Mouse (Mus musculus) R1 (cell line): Measurements from ENCODE around the gene Gm10436.
"Not testable (repeated sequence)": the region's sequence is repeated elsewhere in the genome, so short reads cannot be mapped to it uniquely, and the experiment has no call there.

Experiments used
- DNase-seq: peaks from one replicate; pipeline ENCODE4 v3.0.0-alpha.2; 2018; ENCODE audit warnings: low read depth, low spot score

Gm10436 gene

DNA sequence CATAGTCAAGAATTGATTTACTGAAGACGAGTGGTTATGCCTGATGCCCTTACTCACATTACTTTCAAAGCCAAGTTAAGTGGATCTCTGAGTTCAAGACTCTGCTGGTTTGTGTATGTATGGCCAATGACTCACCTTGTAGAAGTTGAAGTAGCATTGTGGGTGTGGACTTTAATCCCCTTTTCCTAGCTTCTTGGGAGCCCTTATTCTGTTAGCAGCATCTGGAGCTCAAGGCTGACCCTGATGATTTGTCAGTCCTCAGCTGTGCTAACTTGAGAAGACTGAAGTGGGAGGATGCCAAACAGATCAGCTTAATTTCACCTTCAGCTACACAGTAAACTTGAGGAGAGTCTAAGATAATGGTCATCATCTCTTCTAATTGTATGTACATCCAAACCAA lies at the start of gene Gm10436:
TSS of gene Gm10436 (minus strand) at position 101 of the 400 bp plus-strand sequence.
- DNase-seq = not testable (repeated sequence)

DNA sequence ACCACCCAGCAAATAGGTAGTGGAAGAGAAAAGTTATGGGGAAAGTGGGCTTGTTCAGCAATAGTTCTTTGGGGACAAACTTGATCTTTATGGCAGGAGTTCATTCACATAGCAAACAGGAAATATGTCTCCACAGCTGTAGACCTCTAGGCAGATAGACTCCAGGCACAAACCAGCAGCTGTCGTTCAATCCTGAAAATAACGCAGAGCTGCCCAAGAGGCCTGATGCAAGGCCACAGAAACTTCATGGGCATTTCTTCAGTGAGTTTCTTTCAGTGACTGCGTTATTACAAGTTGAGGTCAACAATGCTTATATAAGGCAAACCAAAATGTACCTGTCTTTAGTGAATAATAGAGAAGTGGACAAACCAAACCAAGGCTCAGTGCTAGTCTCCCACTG lies 37.5 kb upstream of the Gm10436 start:
- no peak for DNase-seq

DNA sequence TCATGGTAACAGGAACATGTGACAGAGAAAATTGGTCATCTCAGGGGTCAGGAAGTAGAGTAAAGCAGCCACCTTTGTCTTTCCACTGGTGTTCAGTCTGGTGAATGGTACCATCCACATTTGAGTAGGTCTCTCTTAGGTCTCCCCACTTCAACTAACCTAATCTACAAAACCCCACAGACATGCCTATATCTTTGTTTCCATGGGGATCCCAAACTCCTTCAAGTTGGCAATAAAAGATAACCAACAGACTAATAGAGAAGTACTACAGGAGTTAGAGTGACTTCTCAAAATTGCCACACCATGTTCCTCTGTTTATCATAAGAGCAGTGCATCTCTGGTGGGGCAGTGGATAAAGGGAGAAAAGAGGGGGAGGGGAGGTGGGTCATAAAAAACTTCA lies 36.2 kb upstream of the Gm10436 start:
- DNase-seq = not testable (repeated sequence)

DNA sequence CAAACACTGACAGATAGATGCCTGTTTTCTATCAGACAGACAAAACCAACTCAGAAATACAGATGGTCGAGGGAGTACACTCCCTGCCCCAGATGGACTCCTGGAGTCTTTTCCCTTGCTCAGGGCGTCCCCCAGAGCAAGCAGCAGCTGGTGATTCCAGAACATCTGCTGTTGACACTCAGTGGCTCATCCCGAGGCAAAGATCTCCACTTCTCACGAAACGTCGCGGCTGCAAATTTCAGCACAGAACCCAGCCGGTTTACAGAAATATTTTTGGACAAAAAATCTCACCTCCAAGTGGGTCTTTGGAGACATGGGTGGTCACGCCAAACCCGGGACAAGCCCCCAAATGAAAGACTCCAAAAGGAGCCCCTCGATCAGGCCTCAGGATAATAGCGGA lies 32.7 kb upstream of the Gm10436 start:
- no peak for DNase-seq

DNA sequence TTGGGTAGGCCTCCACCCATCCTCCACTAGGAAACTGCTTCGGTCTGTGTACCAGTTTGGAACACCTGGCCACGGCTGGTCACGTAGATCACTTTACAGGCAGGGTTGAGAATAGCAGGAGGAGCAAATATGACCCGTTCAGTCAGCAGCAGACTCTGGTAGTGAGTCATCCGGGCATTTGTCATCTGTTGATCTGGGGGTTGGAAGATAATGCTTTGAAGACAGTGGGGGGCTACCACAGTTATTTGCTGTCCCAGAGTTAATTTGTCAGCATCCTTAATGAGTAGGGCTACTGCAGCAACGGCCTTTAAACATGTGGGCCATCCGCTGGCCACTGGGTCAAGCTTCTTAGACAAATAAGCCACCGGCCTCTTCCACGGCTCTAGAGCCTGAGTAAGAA lies 29.6 kb upstream of the Gm10436 start:
- DNase-seq = not testable (repeated sequence)

DNA sequence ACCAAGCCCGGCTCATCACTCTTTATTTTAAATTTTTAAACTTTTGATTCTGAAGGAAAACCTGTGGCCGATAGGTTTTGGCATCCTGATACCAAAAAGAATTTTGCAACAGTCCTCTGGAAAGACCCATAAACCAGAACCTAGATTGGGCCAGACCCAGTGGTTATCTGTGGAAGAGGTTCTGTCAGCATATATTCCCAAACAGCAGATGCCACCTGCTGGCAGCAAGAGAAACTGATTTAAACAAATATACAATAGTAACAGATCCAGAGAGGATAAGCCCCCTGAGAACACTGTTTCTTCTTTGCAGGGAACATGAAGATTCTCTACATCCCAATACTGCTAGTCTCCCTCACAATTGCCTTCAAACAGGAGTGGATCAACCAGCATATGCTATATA lies 20.9 kb upstream of the Gm10436 start:
- DNase-seq = peak; percentile 35
